Mouse (Mus musculus): Measurements from ENCODE around the gene Pak7.

- no peak for TF ChIP-seq CTCF (conservative IDR thresholded peaks at IDR 0.05; ENCODE audit: low read length)
- no peak for TF ChIP-seq POU5F1 (IDR thresholded peaks at IDR 0.05; ENCODE audit: borderline replicate concordance, low read length)
Measured at GRCm38 (mm10) chr2:136329974-136330373, 57.8 kb downstream of the Pak7 start.

Data from E14TG2a.4 (cell line).